Mouse (Mus musculus) bone marrow, adult 2 months (tissue): ENCODE results near the gene Celsr1.

Experiments used
- CTCF ChIP-seq: fragments of 200-500 bp; IDR thresholded peaks from 2 replicates; pipeline ENCODE4 v1.5.1; 2011; ENCODE audit warnings: low read length, control low read depth; ENCODE audit not compliant: control insufficient read depth, insufficient read depth
- POLR2A ChIP-seq: fragments of 200-500 bp; IDR thresholded peaks from 2 replicates; pipeline ENCODE4 v1.6.1; 2011; ENCODE audit warnings: low read depth, mild to moderate bottlenecking, control low read depth, low read length, borderline replicate concordance; ENCODE audit not compliant: control insufficient read depth

DNA sequence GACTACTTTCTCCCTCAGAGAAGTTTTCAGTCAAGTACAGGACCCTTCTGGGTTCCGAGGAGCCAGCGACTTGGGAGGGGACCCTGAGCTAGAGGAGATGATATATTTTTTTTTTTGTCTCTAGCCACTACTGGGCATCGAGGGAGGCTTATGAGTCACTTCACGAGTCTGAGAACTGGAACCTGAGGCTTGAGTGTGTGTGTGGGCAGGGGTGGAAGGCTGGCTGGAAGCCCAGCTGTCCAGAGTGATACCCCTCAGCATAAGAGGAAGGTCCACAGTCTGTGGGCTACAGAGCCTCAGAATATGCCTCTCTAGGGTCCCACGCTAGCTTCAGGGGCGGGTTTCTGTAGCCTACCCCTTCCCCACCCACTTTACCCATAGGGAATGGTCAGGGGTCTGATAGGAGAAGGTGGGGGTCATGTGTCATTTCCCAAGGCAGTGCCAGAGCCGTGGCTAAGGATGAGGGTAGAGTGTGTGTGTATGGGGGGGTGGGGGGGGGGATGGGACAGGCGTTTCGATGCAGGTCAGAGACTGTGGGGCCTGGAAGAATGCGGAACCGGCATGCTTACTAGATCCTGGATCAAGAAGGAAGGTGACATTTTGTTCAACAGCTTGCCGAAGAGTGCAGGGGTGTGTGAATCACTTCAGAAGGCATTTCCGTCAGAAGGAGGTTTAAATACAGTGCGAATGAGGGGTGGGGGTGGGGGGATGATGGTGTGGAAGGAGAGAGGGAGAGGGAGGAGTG, 33.4 kb upstream of the Celsr1 start:
- TF ChIP-seq POLR2A (no peak), CTCF (no peak)
